Mouse (Mus musculus) testis, adult 2 months (tissue): ENCODE results near the gene Gramd4.

Source experiments
- CTCF ChIP-seq: fragments of 200-500 bp; IDR thresholded peaks from 2 replicates; pipeline ENCODE4 v1.5.1; 2012; ENCODE audit warnings: low read depth, mild to moderate bottlenecking, inconsistent platforms, low read length, moderate library complexity; ENCODE audit not compliant: control insufficient read depth, insufficient read depth, insufficient replicate concordance
- POLR2A ChIP-seq: fragments of 200-500 bp; IDR thresholded peaks from 2 replicates; pipeline ENCODE4 v1.6.1; 2012; ENCODE audit warnings: low read depth, mild to moderate bottlenecking, inconsistent platforms, low read length, moderate library complexity; ENCODE audit not compliant: control insufficient read depth

GRCm38 (mm10) chr15:86109650-86110211 is 52.2 kb downstream of the Gramd4 start:
- TF ChIP-seq CTCF (no peak), POLR2A (no peak)
